Mouse (Mus musculus) erythroid progenitor cell, adult 5-6 weeks (primary cell): ENCODE measurements around the gene Gm11168. TPM values are rescaled to one million over a fixed set of nuclear protein-coding genes. Genes with fewer than 3 reads are reported as not detected.
A peak's percentile ranks its signal among the peaks of the same experiment; 100 is the strongest.
"Not testable (repeated sequence)": the region's sequence is repeated elsewhere in the genome, so short reads cannot be mapped to it uniquely, and the experiment has no call there.

Experiments used
- ATAC-seq: replicated peaks from 2 replicates; pipeline ENCODE4 v1.8.0; 2016; ENCODE audit warnings: moderate number of reproducible peaks, mild to moderate bottlenecking, moderate TSS enrichment, inconsistent platforms; ENCODE audit not compliant: poor library complexity, low FRiP score, severe bottlenecking
- total RNA-seq, 2 experiments: library from RNA; stranded (forward) in 1 of 2; stranded (reverse) in 1 of 2; fragments of 150-400 nt in 1 of 2; fragments of 186-747, 209-891 nt in 1 of 2; gene quantifications; 2 replicates each; pipeline versions ENCODE4 v1.2.3 to v1.2.4; 2015 to 2017; ENCODE audit warnings: low replicate concordance in 2 of 2

The Gm11168 gene
- total RNA-seq (2015; ENCODE audit: low replicate concordance) (not detected in 2 replicates), total RNA-seq (2017; ENCODE audit: low replicate concordance) (4.9 TPM in 1 of 2 replicates, not detected in the other)

GRCm38 (mm10) chr9:3002794-3003396 is at the start of gene Gm11168:
Gene Gm11168 (plus strand): TSS chr9:3003346.
- not testable (repeated sequence) for ATAC-seq

GRCm38 (mm10) chr9:3000445-3000972 is 2.6 kb upstream of the Gm11168 start, which contains the start of gene Gm10722:
Gene Gm10722 (plus strand): TSS chr9:3000922.
- not testable (repeated sequence) for ATAC-seq

DNA sequence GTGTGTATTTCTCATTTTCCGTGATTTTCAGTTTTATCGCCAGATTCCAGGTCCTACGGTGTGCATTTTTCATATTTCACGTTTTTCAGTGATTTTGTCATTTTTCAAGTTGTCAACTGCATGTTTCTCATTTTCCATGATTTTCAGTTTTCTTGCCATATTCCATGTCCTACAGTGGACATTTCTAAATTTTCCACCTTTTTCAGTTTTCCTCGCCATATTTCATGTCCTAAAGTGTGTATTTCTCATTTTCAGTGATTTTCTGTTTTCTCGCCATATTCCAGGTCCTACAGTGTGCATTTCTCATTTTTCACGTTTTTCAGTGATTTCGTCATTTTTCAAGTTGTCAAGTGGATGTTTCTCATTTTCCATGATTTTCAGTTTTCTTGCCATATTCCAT is 2.1 kb upstream of the Gm11168 start:
- not testable (repeated sequence) for ATAC-seq

- peak; percentile 48; the same call in 1 of the 2 replicates for ATAC-seq
Measured at GRCm38 (mm10) chr9:3001948-3002659, 1.0 kb upstream of the Gm11168 start.

GRCm38 (mm10) chr9:3006179-3006578 is 3.0 kb downstream of the Gm11168 start:
- peak; percentile 50 for ATAC-seq

GRCm38 (mm10) chr9:3006636-3007035 is 3.5 kb downstream of the Gm11168 start:
- ATAC-seq, result not testable (repeated sequence)

DNA sequence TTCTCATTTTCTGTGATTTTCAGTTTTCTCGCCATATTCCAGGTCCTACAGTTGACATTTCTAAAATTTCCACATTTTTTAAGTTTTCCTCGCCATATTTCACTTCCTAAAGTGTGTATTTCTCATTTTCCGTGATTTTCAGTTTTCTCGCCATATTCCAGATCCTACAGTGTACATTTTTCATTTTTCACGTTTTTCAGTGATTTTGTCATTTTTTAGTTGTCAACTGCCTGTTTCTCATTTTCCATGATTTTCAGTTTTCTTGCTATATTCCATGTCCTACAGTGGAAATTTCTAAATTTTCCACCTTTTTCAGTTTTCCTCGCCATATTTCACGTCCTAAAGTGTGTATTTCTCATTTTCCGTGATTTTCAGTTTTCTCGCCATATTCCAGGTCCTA is 4.1 kb downstream of the Gm11168 start:
- ATAC-seq, result peak; percentile 38

GRCm38 (mm10) chr9:3009331-3009730 is 6.2 kb downstream of the Gm11168 start:
- ATAC-seq, result peak; percentile 48

DNA sequence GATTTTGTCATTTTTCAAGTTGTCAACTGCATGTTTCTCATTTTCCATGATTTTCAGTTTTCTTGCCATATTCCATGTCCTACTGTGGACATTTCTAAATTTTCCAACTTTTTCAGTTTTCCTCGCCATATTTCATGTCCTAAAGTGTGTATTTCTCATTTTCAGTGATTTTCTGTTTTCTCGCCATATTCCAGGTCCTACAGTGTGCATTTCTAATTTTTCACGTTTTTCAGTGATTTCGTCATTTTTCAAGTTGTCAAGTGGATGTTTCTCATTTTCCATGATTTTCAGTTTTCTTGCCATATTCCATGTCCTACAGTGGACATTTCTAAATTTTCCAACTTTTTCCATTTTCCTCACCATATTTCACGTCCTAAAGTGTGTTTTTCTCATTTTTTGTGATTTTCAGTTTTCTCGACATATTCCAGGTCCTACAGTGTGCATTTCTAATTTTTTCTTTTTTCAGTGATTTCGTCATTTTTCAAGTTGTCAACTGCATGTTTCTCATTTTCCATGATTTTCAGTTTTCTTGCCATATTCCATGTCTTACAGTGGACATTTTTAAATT is 9.0 kb downstream of the Gm11168 start:
- ATAC-seq, result peak; percentile 58

- peak; percentile 56 for ATAC-seq
Measured at GRCm38 (mm10) chr9:3012733-3013279, 9.7 kb downstream of the Gm11168 start, which contains the start of gene Gm10721. Gene Gm10721 (plus strand): TSS chr9:3013140.

- ATAC-seq, result not testable (repeated sequence)
Measured at GRCm38 (mm10) chr9:3015354-3015753, 12.2 kb downstream of the Gm11168 start, which contains the start of gene Gm10720. Gene Gm10720 (plus strand): TSS chr9:3015654.

- ATAC-seq, result not testable (repeated sequence)
Measured at GRCm38 (mm10) chr9:3015896-3016295, 12.8 kb downstream of the Gm11168 start.

DNA sequence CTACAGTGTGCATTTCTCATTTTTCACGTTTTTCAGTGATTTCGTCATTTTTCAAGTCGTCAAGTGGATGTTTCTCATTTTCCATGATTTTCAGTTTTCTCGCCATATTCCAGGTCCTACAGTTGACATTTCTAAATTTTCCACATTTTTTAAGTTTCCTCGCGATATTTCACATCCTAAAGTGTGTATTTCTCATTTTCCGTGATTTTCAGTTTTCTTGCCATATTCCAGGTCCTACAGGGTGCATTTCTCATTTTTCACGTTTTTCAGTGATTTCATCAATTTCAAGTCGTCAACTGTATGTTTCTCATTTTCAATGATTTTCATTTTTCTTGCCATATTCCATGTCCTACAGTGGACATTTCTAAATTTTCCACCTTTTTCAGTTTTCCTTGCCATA is 14.0 kb downstream of the Gm11168 start, which contains the start of gene Gm10719:
Gene Gm10719 (plus strand): TSS at position 301 of the 400 bp plus-strand sequence.
- ATAC-seq, result not testable (repeated sequence)

GRCm38 (mm10) chr9:3018944-3019343 is 15.8 kb downstream of the Gm11168 start:
- not testable (repeated sequence) for ATAC-seq

DNA sequence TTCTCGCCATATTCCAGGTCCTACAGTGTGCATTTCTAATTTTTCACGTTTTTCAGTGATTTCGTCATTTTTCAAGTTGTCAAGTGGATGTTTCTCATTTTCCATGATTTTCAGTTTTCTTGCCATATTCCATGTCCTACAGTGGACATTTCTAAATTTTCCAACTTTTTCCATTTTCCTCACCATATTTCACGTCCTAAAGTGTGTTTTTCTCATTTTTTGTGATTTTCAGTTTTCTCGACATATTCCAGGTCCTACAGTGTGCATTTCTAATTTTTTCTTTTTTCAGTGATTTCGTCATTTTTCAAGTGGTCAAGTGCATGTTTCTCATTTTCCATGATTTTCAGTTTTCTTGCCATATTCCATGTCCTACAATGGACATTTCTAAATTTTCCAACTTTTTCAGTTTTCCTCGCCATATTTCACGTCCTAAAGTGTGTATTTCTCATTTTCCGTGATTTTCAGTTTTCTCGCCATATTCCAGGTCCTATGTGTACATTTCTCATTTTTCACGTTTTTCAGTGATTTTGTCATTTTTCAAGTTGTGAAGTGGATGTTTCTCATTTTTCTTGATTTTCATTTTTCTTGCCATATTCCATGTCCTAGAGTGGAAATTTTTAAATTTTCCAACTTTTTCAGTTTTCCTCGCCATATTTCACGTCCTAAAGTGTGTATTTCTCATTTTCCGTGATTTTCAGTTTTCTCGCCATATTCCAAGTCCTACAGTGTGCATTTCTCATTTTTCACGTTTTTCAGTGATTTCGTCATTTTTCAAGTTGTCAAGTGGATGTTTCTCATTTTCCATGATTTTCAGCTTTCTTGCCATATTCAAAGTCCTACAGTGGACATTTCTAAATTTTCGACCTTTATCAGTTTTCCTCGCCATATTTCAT is 16.9 kb downstream of the Gm11168 start:
- ATAC-seq, result peak; percentile 57

DNA sequence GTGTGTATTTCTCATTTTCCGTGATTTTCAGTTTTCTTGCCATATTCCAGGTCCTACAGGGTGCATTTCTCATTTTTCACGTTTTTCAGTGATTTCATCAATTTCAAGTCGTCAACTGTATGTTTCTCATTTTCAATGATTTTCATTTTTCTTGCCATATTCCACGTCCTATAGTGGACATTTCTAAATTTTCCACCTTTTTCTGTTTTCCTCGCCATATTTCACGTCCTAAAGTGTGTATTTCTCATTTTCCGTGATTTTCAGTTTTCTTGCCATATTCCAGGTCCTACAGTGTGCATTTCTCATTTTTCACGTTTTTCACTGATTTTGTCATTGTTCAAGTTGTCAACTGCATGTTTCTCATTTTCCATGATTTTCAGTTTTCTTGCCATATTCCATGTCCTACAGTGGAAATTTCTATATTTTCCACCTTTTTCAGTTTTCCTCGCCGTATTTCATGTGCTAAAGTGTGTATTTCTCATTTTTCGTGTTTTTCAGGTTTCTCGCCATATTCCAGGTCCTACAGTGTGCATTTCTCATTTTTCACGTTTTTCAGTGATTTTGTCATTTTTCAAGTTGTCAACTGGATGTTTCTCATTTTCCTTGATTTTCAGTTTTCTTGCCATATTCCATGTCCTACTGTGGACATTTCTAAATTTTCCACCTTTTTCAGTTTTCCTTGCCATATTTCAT is 19.3 kb downstream of the Gm11168 start:
- not testable (repeated sequence) for ATAC-seq

DNA sequence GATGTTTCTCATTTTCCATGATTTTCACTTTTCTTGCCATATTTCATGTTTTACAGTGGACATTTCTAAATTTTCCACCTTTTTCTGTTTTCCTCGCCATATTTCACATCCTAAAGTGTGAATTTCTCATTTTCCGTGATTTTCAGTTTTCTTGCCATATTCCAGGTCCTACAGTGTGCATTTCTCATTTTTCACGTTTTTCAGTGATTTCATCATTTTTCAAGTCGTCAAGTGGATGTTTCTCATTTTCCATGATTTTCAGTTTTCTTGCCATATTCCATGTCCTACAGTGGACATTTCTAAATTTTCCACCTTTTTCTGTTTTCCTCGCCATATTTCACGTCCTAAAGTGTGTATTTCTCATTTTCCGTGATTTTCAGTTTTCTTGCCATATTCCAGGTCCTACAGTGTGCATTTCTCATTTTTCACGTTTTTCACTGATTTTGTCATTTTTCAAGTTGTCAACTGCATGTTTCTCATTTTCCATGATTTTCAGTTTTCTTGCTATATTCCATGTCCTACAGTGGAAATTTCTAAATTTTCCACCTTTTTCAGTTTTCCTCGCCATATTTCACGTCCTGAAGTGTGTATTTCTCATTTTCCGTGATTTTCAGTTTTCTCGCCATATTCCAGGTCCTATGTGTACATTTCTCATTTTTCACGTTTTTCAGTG is 20.3 kb downstream of the Gm11168 start, which contains the start of gene Gm10718:
Gene Gm10718 (plus strand): TSS at position 236 of the 673 bp plus-strand sequence.
- ATAC-seq, result not testable (repeated sequence)
